Mouse (Mus musculus): ENCODE measurements around the gene Zfp414.

The Zfp414 gene

DNA sequence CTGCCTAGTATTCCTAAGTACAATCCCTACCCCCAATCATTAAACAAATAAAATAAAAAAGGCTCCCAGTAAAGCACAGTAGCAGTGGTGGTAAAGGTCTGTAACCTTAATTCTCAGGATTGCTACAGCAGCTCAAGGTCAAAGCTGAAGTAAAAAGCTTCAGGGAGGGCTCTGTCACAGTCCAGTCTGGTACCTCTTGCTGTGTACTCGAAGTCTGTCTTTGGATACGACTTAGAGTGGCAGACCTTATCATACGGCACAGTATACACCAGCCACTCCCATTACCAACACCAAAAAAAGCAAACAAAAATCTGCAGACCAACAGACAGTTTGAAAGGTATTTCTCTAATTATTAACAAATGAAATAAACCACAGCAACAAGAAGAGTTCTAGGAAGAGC, 37.9 kb downstream of the Zfp414 start:
- DNase-seq = no peak

GRCm38 (mm10) chr17:33669681-33670080, 40.8 kb downstream of the Zfp414 start:
- DNase-seq = no peak

- DNase-seq = no peak
Observed at GRCm38 (mm10) chr17:33673837-33674236, 44.9 kb downstream of the Zfp414 start.

DNA sequence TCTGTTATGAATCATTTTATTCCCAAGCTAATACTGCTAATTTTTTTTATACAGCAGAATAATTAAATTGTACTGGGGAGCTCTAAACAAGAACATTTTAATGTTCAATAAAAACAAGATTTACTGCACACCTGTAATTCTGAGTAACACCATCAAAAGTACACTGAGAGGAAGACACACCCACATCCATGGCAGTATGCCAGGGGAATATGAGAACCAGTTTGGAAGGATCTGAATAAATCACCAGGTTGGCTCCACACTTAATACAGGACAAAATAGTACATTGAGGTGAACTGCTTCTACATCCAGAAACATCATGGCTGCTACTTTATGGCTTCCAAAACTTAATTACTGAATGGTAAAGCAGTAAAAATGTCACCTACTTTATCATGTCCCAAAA, 46.6 kb downstream of the Zfp414 start:
- peak; percentile 31 to 69 for DNase-seq

GRCm38 (mm10) chr17:33676086-33676485, 47.2 kb downstream of the Zfp414 start:
- DNase-seq = no peak

DNA sequence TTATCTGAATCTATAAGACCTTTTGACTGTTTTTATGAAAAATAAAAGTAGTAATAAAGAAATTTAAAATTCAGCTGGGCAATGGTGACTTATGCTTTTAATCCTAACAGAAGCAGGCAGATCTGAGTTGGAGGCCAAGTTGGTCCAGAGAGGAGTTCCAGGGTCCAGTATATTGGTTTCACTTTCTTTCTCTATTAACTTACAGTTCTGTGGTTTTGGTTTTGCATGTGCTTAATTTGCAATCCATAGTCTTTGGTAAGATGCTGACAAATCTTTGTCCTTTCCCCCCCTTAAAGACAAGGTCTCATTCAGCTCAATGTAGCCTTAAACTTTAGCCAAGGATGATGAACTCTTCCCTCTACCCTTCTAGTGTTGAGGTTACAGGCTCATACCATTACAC, 49.9 kb downstream of the Zfp414 start:
- DNase-seq = no peak

All from lung, adult 18-20 months (tissue).